Mouse (Mus musculus): Measurements from ENCODE around the gene Uckl1.

- TF ChIP-seq CTCF (conservative IDR thresholded peaks at IDR 0.05; ENCODE audit: low read length), result no peak
- no peak for TF ChIP-seq POU5F1 (IDR thresholded peaks at IDR 0.05; ENCODE audit: borderline replicate concordance, low read length)
- TF ChIP-seq NANOG (IDR thresholded peaks at IDR 0.05; ENCODE audit: borderline replicate concordance, low read length), result no peak
Observed at GRCm38 (mm10) chr2:181548682-181549081, 36.0 kb downstream of the Uckl1 start.

Data from E14TG2a.4 (cell line).